In genomic region chr5:135076931-135077505, GRCm38 (mm10) we compare ENCODE assay signal across 8 mouse cellular contexts. TPM values are rescaled to one million over a fixed set of nuclear protein-coding genes. Genes with fewer than 3 reads are reported as not detected.
DNase-seq lines count a peak whose midpoint lies in the region; ATAC-seq and TF ChIP-seq lines count a peak whose summit lies in the region.

No protein-coding gene starts in this region.

- no peak for TF ChIP-seq CTCF in lung, adult 2 months (IDR thresholded peaks at IDR 0.05; ENCODE audit: insufficient read depth, low read length)

- no peak for DNase-seq in frontal cortex, postnatal 14 days (ENCODE audit: low spot score in 2 of 2)
- DNase-seq in cerebellum, adult 18-20 months = peak; percentile 37
- peak; percentile 77 for DNase-seq in kidney, postnatal 14 days
- no peak for DNase-seq in lung, adult 2 months
- DNase-seq in right cerebral cortex, adult 2 months (ENCODE audit: low spot score in 2 of 2) = peak; percentile 39 to 40
- no peak for DNase-seq in yolk sac, embryonic 10.5 days (ENCODE audit: low spot score)

- H3K4me3 ChIP-seq in heart, embryonic 14.5 days (ENCODE audit: control insufficient read depth in 1 of 2, insufficient read depth in 1 of 2, low read depth in 1 of 2, low read length in 2 of 2) = peak overlapping the region; percentile 86 to 94
- H3K4me3 ChIP-seq in lung, adult 2 months (replicated peaks; ENCODE audit: extremely low read depth, low read depth, low read length) = peak overlapping the region; percentile 26

- H3K4me2 ChIP-seq in heart, embryonic 14.5 days (ENCODE audit: low read length) = peak overlapping the region; percentile 97

- H3K9me3 ChIP-seq in heart, embryonic 14.5 days (ENCODE audit: control insufficient read depth, low read length) = no peaks in the 10 kb centered on the region

- H3K27ac ChIP-seq in heart, embryonic 14.5 days (replicated peaks in 1 of 2; ENCODE audit: control insufficient read depth in 1 of 2, insufficient read depth in 1 of 2, low read depth in 2 of 2, low read length in 2 of 2) = no peak overlapping the region

- H3K4me1 ChIP-seq in heart, embryonic 14.5 days (ENCODE audit: control insufficient read depth in 2 of 2, insufficient read depth in 2 of 2, low read length in 2 of 2) = peaks cover 0 to 7% of the 10 kb centered on the region in 2 experiments; a peak in 2 of 4 replicates
- no peaks in the 10 kb centered on the region for H3K4me1 ChIP-seq in lung, adult 2 months (ENCODE audit: control insufficient read depth, insufficient read depth, low read length)

- peak overlapping the region; percentile 95 for H3K9ac ChIP-seq in heart, embryonic 14.5 days (ENCODE audit: low read length)

- ATAC-seq in frontal cortex, adult (ENCODE audit: low TSS enrichment) = peak; percentile 24; the same call in 1 of the 2 replicates
- no peak for ATAC-seq in heart, embryonic 14.5 days (ENCODE audit: insufficient number of reproducible peaks, insufficient read depth, low FRiP score, low read depth)

- WGBS in heart, embryonic 14.5 days = 35% methylated on average over 14 of the region's 14 CpGs
- 30% methylated on average over 14 of the region's 14 CpGs for WGBS in lung, adult 2 months

- TF ChIP-seq POLR2A in lung, adult 2 months (IDR thresholded peaks at IDR 0.05; ENCODE audit: borderline replicate concordance, extremely low read depth, low read depth, low read length) = no peak

- peaks cover 4% of the 10 kb centered on the region; the same call in 1 of the 2 replicates for H3K27me3 ChIP-seq in heart, embryonic 14.5 days (ENCODE audit: control insufficient read depth, insufficient read depth, low read length)

- no peaks in the 10 kb centered on the region for H3K36me3 ChIP-seq in heart, embryonic 14.5 days (ENCODE audit: control insufficient read depth, insufficient read depth, low read length)

RNA-seq across cellular contexts. Expression of gene Vps37d, which starts 1.0 kb away (rescaled TPM):
- 1.3 and 3.5 TPM in 2 replicates for polyA plus RNA-seq in heart, embryonic 14.5 days (2014; fragmentation: Nextera tagmentation; extraction: Ambion mirVana)
- 2.3 and 3.0 TPM in 2 replicates for polyA plus RNA-seq in lung, adult 2 months (2012; rRNA removed)

RNA-seq across cellular contexts. Expression of gene Bud23, which starts 12.3 kb away (rescaled TPM):
- 47.2 and 52.3 TPM in 2 replicates for polyA plus RNA-seq in heart, embryonic 14.5 days (2014; fragmentation: Nextera tagmentation; extraction: Ambion mirVana)
- 51.3 and 56.4 TPM in 2 replicates for polyA plus RNA-seq in lung, adult 2 months (2012; rRNA removed)

RNA-seq across cellular contexts. Expression of gene Mlxipl, which starts 12.7 kb away (rescaled TPM):
- 0.34 and 0.92 TPM in 2 replicates for polyA plus RNA-seq in heart, embryonic 14.5 days (2014; fragmentation: Nextera tagmentation; extraction: Ambion mirVana)
- 17.8 and 28.5 TPM in 2 replicates for polyA plus RNA-seq in lung, adult 2 months (2012; rRNA removed)

RNA-seq across cellular contexts. Expression of gene Dnajc30, which starts 13.0 kb away (rescaled TPM):
- polyA plus RNA-seq in heart, embryonic 14.5 days (2014; fragmentation: Nextera tagmentation; extraction: Ambion mirVana) = 30.6 and 31.1 TPM in 2 replicates
- polyA plus RNA-seq in lung, adult 2 months (2012; rRNA removed) = 30.7 and 31.5 TPM in 2 replicates

RNA-seq across cellular contexts. Expression of gene Stx1a, which starts 53.7 kb away (rescaled TPM):
- 5.4 and 6.4 TPM in 2 replicates for polyA plus RNA-seq in heart, embryonic 14.5 days (2014; fragmentation: Nextera tagmentation; extraction: Ambion mirVana)
- polyA plus RNA-seq in lung, adult 2 months (2012; rRNA removed) = 10.6 and 11.7 TPM in 2 replicates

Comparison
In these comparisons a context has a peak if more than half of its experiments do, and no peak if none do; other contexts are left out.
1. DNase-seq: peak in cerebellum, adult 18-20 months (2 of 2), kidney, postnatal 14 days (single experiment) and right cerebral cortex, adult 2 months (2 of 2); none in frontal cortex, postnatal 14 days (0 of 2), lung, adult 2 months (single experiment) and yolk sac, embryonic 10.5 days (single experiment).